Mouse (Mus musculus) kidney, embryonic 15.5 days (tissue): ENCODE data around the gene Btg4. TPM values are rescaled to one million over a fixed set of nuclear protein-coding genes. Genes with fewer than 3 reads are reported as not detected.

ENCODE experiments used
- microRNA counts: library from miRNA; unstranded; fragments of <30 nt; microRNA quantifications from one replicate; lab custom pipeline; 2016
- microRNA-seq: library from miRNA; unstranded; fragments of <30 nt; microRNA quantifications from one replicate; pipeline ENCODE4, GENCODE M21; 2016
- polyA plus RNA-seq: library from polyadenylated mRNA; unstranded; fragments of >200 nt; fragmentation: Nextera tagmentation; extraction: Ambion mirVana; gene quantifications from 2 replicates; pipeline ENCODE4 v1.2.1, GENCODE M21; 2015

Btg4 gene
- polyA plus RNA-seq, 1 experiment from 2014 or later: not detected

MicroRNAs encoded within 50 kb of the gene (microRNA counts, 519-probe panel; counts per million panel counts)
- 2,562 counts per million, percentile 50 among the panel's probes with 10 or more counts for microRNA mmu-miR-34b-3p (lab: Ali Mortazavi, UCI)
- 2,569 counts per million, percentile 52 among the panel's probes with 10 or more counts for microRNA mmu-miR-34b-5p (lab: Ali Mortazavi, UCI)
- microRNA mmu-miR-34c (lab: Ali Mortazavi, UCI): 3,222 counts per million, percentile 86 among the panel's probes with 10 or more counts

Small RNA genes lying within 50 kb of the gene (microRNA-seq; reads per million reads assigned to microRNA genes)
- 22.9 reads per million, percentile 41 among the genes with 10 or more reads in this experiment for gene Mir34b
- 497 reads per million, percentile 74 among the genes with 10 or more reads in this experiment for gene Mir34c

Other genes with a start within 250 kb of the Btg4 start
- 74.8 and 75.6 TPM in 2 replicates for gene Ppp2r1b, start 215.6 kb upstream of the Btg4 start, polyA plus RNA-seq
- gene Sik2, start 51.8 kb upstream of the Btg4 start, polyA plus RNA-seq: 18.2 and 21.0 TPM in 2 replicates
- gene Layn, start 16.2 kb downstream of the Btg4 start, polyA plus RNA-seq: 7.5 and 8.1 TPM in 2 replicates
- gene 4833427G06Rik, start 41.2 kb downstream of the Btg4 start, polyA plus RNA-seq: not detected in 2 replicates
- gene Gm32742, start 104.6 kb downstream of the Btg4 start, polyA plus RNA-seq: 0.01 and 0.03 TPM in 2 replicates
- gene Pou2af1, start 152.8 kb downstream of the Btg4 start, polyA plus RNA-seq: 0.08 TPM in 1 of 2 replicates, not detected in the other
- 3.7 and 4.1 TPM in 2 replicates for gene Colca2, start 217.7 kb downstream of the Btg4 start, polyA plus RNA-seq